Mouse (Mus musculus): Measurements from ENCODE around the gene C9orf72. TPM values are rescaled to one million over a fixed set of nuclear protein-coding genes. Genes with fewer than 3 reads are reported as not detected.
"Not testable (repeated sequence)": the region's sequence is repeated elsewhere in the genome, so short reads cannot be mapped to it uniquely, and the experiment has no call there.

Gene C9orf72
- polyA plus RNA-seq (2014; fragmentation: Nextera tagmentation; extraction: Ambion mirVana) = 49.6 and 51.6 TPM in 2 replicates

- DNase-seq (ENCODE audit: low spot score) (peak; percentile 96), ATAC-seq (ENCODE audit: low FRiP score) (peak; percentile 98)
- under 1% methylated on average over 51 of the region's 51 CpGs for WGBS
- no peaks in the 10 kb centered on the region for H3K27me3 ChIP-seq (ENCODE audit: control insufficient read depth, insufficient read depth, low read length)
- H3K4me3 ChIP-seq (replicated peaks; ENCODE audit: low read length) = peak within 1 kb of the TSS; percentile 83
- H3K9ac ChIP-seq = peak within 1 kb of the TSS; percentile 84
- H3K27ac ChIP-seq = peak within 1 kb of the TSS; percentile 88
- H3K4me1 ChIP-seq (replicated peaks; ENCODE audit: control insufficient read depth, insufficient read depth, low read length) = peaks cover 6% of the 10 kb centered on the region; the same call in 1 of the 2 replicates
- no peaks in the 10 kb centered on the region for H3K36me3 ChIP-seq (replicated peaks; ENCODE audit: control insufficient read depth, insufficient read depth)
- H3K9me3 ChIP-seq (ENCODE audit: control insufficient read depth, low read length) = no peaks in the 10 kb centered on the region
- H3K4me2 ChIP-seq (replicated peaks) = peak within 1 kb of the TSS; percentile 75
Measured at GRCm38 (mm10) chr4:35225734-35226495, at the start of gene C9orf72. Gene C9orf72, minus strand, starts transcription at chr4:35226175.

DNA sequence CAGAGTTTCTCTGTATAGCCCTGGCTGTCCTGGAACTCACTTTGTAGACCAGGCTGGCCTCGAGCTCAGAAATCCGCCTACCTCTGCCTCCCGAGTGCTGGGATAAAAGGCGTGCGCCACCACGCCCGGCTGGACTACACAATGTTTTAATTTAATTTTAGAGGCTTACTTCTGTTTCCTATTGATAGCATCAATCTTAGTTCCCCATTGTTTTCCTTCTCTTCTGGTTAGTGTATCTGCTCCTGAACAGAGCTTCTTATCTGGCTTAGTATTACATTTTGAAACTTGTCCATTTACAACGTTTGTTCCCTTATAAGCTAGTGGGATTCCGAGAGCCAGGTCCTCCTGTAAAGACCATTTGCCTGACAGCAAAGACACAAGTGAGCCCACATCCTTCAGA lies 33.0 kb upstream of the C9orf72 start:
- no peak for DNase-seq (ENCODE audit: low spot score)
- no peak overlapping the region for H3K4me2 ChIP-seq (replicated peaks)
- H3K9me3 ChIP-seq (ENCODE audit: control insufficient read depth, low read length) = no peaks in the 10 kb centered on the region
- WGBS = 81% methylated on average over 9 of the region's 9 CpGs
- no peak overlapping the region for H3K9ac ChIP-seq
- H3K4me3 ChIP-seq (replicated peaks; ENCODE audit: low read length) = no peak overlapping the region
- no peaks in the 10 kb centered on the region for H3K27me3 ChIP-seq (ENCODE audit: control insufficient read depth, insufficient read depth, low read length)
- no peak for ATAC-seq (ENCODE audit: low FRiP score)
- no peak overlapping the region for H3K27ac ChIP-seq
- H3K36me3 ChIP-seq (replicated peaks; ENCODE audit: control insufficient read depth, insufficient read depth) = no peaks in the 10 kb centered on the region
- no peaks in the 10 kb centered on the region for H3K4me1 ChIP-seq (replicated peaks; ENCODE audit: control insufficient read depth, insufficient read depth, low read length)

GRCm38 (mm10) chr4:35244023-35244422 lies 18.0 kb upstream of the C9orf72 start:
- WGBS = 85% methylated on average over 1 of the region's 1 CpGs
- Histone ChIP-seq H3K36me3 (replicated peaks; ENCODE audit: control insufficient read depth, insufficient read depth) (no peaks in the 10 kb centered on the region), H3K9ac (no peak overlapping the region), H3K4me3 (replicated peaks; ENCODE audit: low read length) (no peak overlapping the region), H3K27ac (no peak overlapping the region), H3K4me1 (replicated peaks; ENCODE audit: control insufficient read depth, insufficient read depth, low read length) (no peaks in the 10 kb centered on the region), H3K9me3 (ENCODE audit: control insufficient read depth, low read length) (no peaks in the 10 kb centered on the region), H3K4me2 (replicated peaks) (no peak overlapping the region), H3K27me3 (ENCODE audit: control insufficient read depth, insufficient read depth, low read length) (no peaks in the 10 kb centered on the region)
- ATAC-seq (ENCODE audit: low FRiP score) = no peak
- DNase-seq (ENCODE audit: low spot score) = no peak

DNA sequence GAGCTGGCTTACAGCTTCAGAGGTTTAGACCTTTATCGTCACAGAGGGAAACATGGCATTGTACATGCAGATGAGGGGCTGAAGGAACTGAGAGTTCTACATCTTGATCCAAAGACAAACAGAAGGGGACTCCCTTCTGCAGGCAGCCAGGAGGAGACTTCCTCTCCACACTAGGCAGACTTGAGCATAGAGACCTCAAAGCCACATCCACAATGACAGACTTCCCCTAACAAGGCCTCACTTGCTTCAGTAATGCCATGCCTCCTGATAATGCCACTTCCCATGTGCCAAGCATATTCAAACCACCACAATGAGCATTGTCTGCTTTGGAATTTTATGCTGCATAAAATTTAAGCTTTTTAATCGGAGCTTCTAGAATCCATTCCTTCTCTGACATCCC lies 15.8 kb upstream of the C9orf72 start:
- DNase-seq (ENCODE audit: low spot score) (no peak), ATAC-seq (ENCODE audit: low FRiP score) (no peak)
- Histone ChIP-seq H3K27ac (no peak overlapping the region), H3K9ac (no peak overlapping the region), H3K27me3 (ENCODE audit: control insufficient read depth, insufficient read depth, low read length) (no peaks in the 10 kb centered on the region), H3K36me3 (replicated peaks; ENCODE audit: control insufficient read depth, insufficient read depth) (no peaks in the 10 kb centered on the region), H3K4me1 (replicated peaks; ENCODE audit: control insufficient read depth, insufficient read depth, low read length) (no peaks in the 10 kb centered on the region), H3K4me3 (replicated peaks; ENCODE audit: low read length) (no peak overlapping the region), H3K9me3 (ENCODE audit: control insufficient read depth, low read length) (no peaks in the 10 kb centered on the region), H3K4me2 (replicated peaks) (no peak overlapping the region)
- WGBS = 90% methylated on average over 2 of the region's 2 CpGs

GRCm38 (mm10) chr4:35238696-35239095 lies 12.7 kb upstream of the C9orf72 start:
- Histone ChIP-seq H3K27ac (no peak overlapping the region), H3K4me2 (replicated peaks) (no peak overlapping the region), H3K4me3 (replicated peaks; ENCODE audit: low read length) (no peak overlapping the region), H3K9ac (no peak overlapping the region), H3K9me3 (ENCODE audit: control insufficient read depth, low read length) (no peaks in the 10 kb centered on the region), H3K4me1 (replicated peaks; ENCODE audit: control insufficient read depth, insufficient read depth, low read length) (no peaks in the 10 kb centered on the region), H3K27me3 (ENCODE audit: control insufficient read depth, insufficient read depth, low read length) (no peaks in the 10 kb centered on the region), H3K36me3 (replicated peaks; ENCODE audit: control insufficient read depth, insufficient read depth) (no peaks in the 10 kb centered on the region)
- ATAC-seq (ENCODE audit: low FRiP score) (no peak), DNase-seq (ENCODE audit: low spot score) (peak; percentile 33)
- 52% methylated on average over 4 of the region's 4 CpGs for WGBS

DNA sequence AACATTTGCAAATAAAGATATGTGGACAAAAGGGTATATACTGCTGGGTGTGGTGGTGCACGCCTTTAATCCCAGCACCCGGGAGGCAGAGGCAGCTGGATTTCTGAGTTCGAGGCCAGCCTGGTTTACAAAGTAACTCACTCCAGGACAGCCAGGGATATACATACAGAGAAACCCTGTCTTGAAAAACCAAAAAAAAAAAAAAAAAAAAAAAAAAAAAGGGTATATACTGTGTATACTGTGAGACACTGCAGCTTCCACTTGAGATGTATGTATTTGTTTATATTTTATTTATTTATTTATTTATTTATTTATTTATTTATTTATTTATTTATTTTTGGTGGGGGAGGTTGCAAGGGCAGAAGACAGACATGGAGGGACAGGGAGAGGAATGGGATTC lies 12.3 kb upstream of the C9orf72 start:
- not testable (repeated sequence) for H3K36me3 ChIP-seq (replicated peaks; ENCODE audit: control insufficient read depth, insufficient read depth); H3K9ac ChIP-seq; H3K4me2 ChIP-seq (replicated peaks); H3K4me1 ChIP-seq (replicated peaks; ENCODE audit: control insufficient read depth, insufficient read depth, low read length); ATAC-seq (ENCODE audit: low FRiP score); H3K27me3 ChIP-seq (ENCODE audit: control insufficient read depth, insufficient read depth, low read length); H3K9me3 ChIP-seq (ENCODE audit: control insufficient read depth, low read length); DNase-seq (ENCODE audit: low spot score); H3K4me3 ChIP-seq (replicated peaks; ENCODE audit: low read length); H3K27ac ChIP-seq
- 90% methylated on average over 3 of the region's 3 CpGs for WGBS

DNA sequence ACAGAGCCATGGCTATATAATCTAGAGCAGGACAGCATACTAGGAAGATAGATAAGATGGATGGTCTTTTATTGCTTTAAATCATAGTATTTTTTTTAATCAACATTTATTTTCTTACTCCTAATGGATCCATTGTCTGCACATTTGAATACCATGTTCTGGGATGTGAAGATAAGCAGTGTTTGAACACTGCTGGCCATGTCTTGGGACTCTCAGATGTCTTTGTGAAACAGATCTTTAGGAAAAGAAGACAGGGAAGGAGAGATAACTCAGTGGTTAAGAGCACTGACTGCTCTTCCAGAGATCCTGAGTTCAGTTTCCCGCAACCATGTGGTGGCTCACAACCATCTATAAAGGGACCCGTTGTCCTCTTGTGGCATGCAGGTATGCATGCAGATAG lies 10.3 kb upstream of the C9orf72 start:
- DNase-seq (ENCODE audit: low spot score) (no peak), ATAC-seq (ENCODE audit: low FRiP score) (no peak)
- no peaks in the 10 kb centered on the region for H3K27me3 ChIP-seq (ENCODE audit: control insufficient read depth, insufficient read depth, low read length)
- no peak overlapping the region for H3K4me3 ChIP-seq (replicated peaks; ENCODE audit: low read length)
- 94% methylated on average over 2 of the region's 2 CpGs for WGBS
- no peak overlapping the region for H3K9ac ChIP-seq
- H3K27ac ChIP-seq = no peak overlapping the region
- H3K4me1 ChIP-seq (replicated peaks; ENCODE audit: control insufficient read depth, insufficient read depth, low read length) = no peaks in the 10 kb centered on the region
- H3K9me3 ChIP-seq (ENCODE audit: control insufficient read depth, low read length) = no peaks in the 10 kb centered on the region
- no peaks in the 10 kb centered on the region for H3K36me3 ChIP-seq (replicated peaks; ENCODE audit: control insufficient read depth, insufficient read depth)
- H3K4me2 ChIP-seq (replicated peaks) = no peak overlapping the region

GRCm38 (mm10) chr4:35228260-35228659 lies 2.3 kb upstream of the C9orf72 start:
- ATAC-seq (ENCODE audit: low FRiP score) (no peak), DNase-seq (ENCODE audit: low spot score) (no peak)
- Histone ChIP-seq H3K9me3 (ENCODE audit: control insufficient read depth, low read length) (no peaks in the 10 kb centered on the region), H3K27me3 (ENCODE audit: control insufficient read depth, insufficient read depth, low read length) (no peaks in the 10 kb centered on the region), H3K27ac (no peak overlapping the region), H3K36me3 (replicated peaks; ENCODE audit: control insufficient read depth, insufficient read depth) (no peaks in the 10 kb centered on the region), H3K9ac (no peak overlapping the region), H3K4me3 (replicated peaks; ENCODE audit: low read length) (no peak overlapping the region), H3K4me2 (replicated peaks) (no peak overlapping the region), H3K4me1 (replicated peaks; ENCODE audit: control insufficient read depth, insufficient read depth, low read length) (peaks cover 6% of the 10 kb centered on the region; the same call in 1 of the 2 replicates)
- 74% methylated on average over 4 of the region's 4 CpGs for WGBS

- Histone ChIP-seq H3K9ac (peak overlapping the region; percentile 84), H3K27ac (peak overlapping the region; percentile 88), H3K4me2 (replicated peaks) (peak overlapping the region; percentile 75), H3K36me3 (replicated peaks; ENCODE audit: control insufficient read depth, insufficient read depth) (no peaks in the 10 kb centered on the region), H3K27me3 (ENCODE audit: control insufficient read depth, insufficient read depth, low read length) (no peaks in the 10 kb centered on the region), H3K9me3 (ENCODE audit: control insufficient read depth, low read length) (no peaks in the 10 kb centered on the region), H3K4me1 (replicated peaks; ENCODE audit: control insufficient read depth, insufficient read depth, low read length) (peaks cover 6% of the 10 kb centered on the region; the same call in 1 of the 2 replicates), H3K4me3 (replicated peaks; ENCODE audit: low read length) (peak overlapping the region; percentile 83)
- ATAC-seq (ENCODE audit: low FRiP score) (peak; percentile 64), DNase-seq (ENCODE audit: low spot score) (no peak)
- 12% methylated on average over 9 of the region's 9 CpGs for WGBS
Measured at GRCm38 (mm10) chr4:35226496-35226992, 569 bp upstream of the C9orf72 start.

Data from hindbrain, embryonic 14.5 days (tissue).